Mouse (Mus musculus) gastrocnemius, adult 8-10 months (tissue): Measurements from ENCODE around the gene Zranb1. TPM values are rescaled to one million over a fixed set of nuclear protein-coding genes. Genes with fewer than 3 reads are reported as not detected.

Source experiments
- DNase-seq, 2 experiments: peaks; one replicate each; pipeline ENCODE4 v3.0.0; 2022; ENCODE audit warnings: low spot score in 2 of 2
- total RNA-seq, 4 experiments: library from RNA; stranded (reverse); gene quantifications; 2 replicates each; pipeline ENCODE4 v1.2.4; 2022

Zranb1 gene
- 10 to 100 TPM; 55.7 to 67.7 (median 59.6) TPM for total RNA-seq

DNA sequence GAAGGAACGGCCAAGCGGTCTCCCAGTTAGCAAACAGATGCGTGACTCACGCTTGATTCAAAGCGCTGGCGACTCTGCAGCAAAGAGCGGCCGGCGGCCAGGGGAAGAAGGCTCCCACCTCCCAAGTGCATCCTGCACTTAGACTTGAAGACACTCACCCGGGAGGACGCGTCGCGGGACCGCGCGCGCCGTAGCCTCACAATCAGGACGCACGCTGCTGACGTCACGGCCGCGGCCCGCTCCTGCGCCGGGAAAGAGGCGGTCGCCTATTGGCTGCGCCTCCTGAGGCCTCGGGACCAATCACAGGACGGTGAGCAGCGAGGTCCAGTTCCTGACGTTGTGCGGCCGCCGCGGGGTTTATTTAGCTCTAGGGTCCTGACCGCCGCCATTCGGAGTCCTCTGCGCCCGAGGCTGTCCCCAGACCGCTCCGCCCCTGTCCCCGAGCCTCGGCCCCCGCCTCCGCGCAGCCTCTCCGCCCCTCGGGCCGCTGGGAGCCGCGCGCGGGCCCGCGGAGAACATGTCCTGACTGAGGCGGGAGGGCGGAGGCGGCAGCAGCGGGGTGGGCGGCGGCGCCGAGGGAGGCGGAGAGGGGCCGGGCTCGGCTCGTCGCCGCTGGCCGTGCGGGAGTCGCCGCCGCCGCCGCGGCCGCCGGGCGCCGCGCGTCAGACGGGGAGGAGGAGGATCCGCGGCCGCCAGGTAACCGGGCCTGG is at the start of gene Zranb1:
Gene Zranb1 (plus strand): TSS at position 293 of the 710 bp plus-strand sequence.
- DNase-seq: peak; percentile 97 to 99

- DNase-seq: no peak
Measured at GRCm38 (mm10) chr7:132882343-132882742, 48.6 kb upstream of the Zranb1 start.

GRCm38 (mm10) chr7:132884031-132884430 is 46.9 kb upstream of the Zranb1 start:
- DNase-seq: no peak

DNA sequence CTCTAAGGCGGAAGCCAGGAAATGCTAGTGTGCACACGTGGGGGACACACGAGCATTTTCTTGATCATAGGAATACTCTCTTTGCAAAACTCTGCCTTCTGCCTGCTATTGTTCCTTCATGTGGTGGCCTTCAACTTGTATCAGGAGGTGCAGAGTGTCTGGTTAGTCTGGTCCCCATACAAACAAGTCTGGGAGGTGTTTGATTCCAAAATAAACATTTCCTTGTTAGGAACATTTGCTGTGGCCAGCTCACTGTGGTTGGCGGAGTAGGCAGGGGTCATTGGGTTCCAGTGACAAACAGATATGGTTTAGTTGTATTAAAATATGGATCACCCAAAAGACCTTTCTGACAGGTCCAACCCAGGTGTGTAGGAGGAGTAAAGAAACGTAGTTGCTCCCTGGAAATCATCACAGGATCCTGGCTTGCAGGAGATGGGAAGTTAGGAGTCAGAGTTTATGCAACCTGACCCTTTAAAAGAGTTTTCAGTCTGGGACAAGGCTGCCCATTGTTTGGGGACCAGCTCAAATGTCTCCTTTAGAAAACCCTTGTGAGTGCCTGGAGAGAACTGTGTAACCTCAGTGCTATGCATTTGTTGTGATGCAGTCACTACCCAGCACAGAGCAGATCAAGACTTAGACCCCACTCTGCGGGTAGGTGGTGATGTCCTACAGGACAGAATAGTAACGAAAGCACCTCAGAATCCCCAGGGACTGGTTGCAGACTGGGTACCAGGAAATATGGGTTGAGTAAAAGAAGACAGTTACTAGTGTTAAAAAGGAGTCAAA is 43.7 kb upstream of the Zranb1 start:
- DNase-seq: no peak

GRCm38 (mm10) chr7:132888052-132888451 is 42.9 kb upstream of the Zranb1 start:
- DNase-seq: no peak

DNA sequence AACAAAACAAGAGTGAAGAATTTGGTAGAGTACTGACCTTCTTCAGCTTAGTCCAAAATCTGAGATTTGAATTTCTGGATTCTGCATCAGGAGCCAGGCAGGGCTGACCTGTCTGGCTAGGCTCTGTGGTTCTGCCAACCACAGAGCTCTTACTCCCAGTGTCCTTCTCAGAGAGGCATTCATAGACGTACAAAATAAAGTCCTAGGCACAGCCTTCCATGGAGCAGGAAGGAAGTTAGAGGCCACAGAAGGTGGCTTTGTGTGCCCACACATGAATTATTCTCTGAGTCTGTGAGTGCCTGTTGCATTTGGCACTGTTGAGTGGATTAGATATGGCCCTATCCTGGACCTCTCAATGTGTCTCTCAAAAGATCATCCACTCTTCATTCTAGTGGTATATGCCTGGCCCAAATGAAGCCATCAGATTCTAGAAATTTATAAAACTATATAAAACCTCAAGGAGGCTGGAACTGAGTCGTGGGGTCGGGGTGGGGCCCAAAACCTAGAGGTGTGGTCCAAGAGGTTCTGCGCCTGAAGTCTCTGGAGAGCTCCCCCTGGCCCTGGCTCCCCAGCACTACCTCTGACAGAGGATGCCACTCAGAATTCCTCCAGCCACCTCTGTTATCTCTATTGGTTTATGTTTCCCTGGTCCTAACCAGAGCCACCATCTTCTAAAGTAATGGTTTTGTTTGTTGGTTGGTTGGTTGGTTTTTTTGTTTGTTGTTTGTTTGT is 42.3 kb upstream of the Zranb1 start:
- no peak for DNase-seq

GRCm38 (mm10) chr7:132889691-132890090 is 41.3 kb upstream of the Zranb1 start:
- DNase-seq: no peak

GRCm38 (mm10) chr7:132890201-132890600 is 40.7 kb upstream of the Zranb1 start:
- no peak for DNase-seq

- no peak for DNase-seq
Measured at GRCm38 (mm10) chr7:132891561-132892310, 39.2 kb upstream of the Zranb1 start.

DNA sequence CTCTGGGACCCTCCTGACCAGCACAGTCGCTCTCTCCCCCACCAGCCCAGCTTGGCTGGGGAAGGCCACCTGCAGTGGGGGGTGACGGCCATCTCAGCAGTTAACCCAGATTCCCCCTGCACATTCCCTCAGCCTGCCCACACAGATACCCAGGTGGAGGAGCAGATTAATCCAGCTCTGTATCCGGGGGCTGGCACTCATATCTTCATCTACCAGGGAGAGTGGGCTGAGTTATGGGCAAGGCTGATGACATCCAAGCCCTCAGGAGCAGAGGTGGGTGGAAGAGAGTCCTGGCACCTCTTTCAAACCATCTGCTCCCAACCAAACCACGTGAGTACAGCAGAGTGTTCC is 38.7 kb upstream of the Zranb1 start:
- no peak for DNase-seq

GRCm38 (mm10) chr7:132892806-132893205 is 38.1 kb upstream of the Zranb1 start:
- DNase-seq: no peak

GRCm38 (mm10) chr7:132893336-132893735 is 37.6 kb upstream of the Zranb1 start:
- no peak for DNase-seq

GRCm38 (mm10) chr7:132894841-132895555 is 35.9 kb upstream of the Zranb1 start:
- peak in 1 of 2 experiments; percentile 38 for DNase-seq

DNA sequence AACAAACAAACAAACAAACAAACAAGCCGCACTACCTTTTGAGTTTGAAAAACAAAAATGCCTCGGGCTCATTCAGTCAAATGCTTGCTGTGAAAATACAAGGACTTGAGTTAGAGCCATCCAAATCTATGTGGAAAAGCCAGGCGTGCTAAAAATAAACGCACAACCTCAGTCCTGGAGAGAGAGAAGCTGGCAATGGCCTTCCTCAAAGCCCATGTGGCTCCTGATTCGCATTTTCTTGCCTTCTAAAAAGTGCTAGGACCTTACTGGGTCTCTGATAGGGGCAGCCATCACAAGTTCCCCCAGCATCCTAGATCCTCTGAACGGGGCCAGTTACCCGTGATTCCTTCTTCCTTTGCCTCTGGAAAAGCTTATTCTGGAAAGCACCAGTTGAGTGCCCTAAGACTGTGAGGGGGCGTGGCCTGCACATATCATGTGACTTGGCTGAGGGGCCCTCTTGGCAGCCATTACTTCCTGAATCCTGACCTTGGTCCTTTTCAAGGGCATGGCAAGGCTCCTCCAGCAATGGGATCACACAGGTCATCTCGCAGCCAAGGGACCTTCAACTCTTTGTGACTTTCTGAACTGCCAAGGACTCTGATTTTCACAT is 34.6 kb upstream of the Zranb1 start:
- DNase-seq: no peak

- no peak for DNase-seq
Measured at GRCm38 (mm10) chr7:132897258-132897657, 33.7 kb upstream of the Zranb1 start.

DNA sequence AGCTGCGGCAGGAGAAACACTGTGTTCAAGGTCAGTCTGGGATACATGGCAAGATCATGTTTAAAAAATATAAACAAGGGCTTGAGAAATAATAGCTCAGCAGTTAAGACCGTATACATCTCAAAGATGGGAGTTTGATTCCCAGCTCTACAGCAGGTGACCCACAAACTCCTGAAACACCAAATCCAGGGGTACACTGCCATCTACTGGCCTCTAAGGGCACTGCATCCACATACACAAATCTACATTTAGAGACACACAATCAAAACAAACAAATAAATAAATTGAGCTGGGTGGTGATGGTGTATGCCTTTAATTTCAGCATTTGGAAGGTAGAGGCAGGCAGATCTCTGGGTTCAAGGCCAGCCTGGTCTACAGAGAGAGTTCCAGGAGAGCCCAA is 32.7 kb upstream of the Zranb1 start:
- DNase-seq: no peak

GRCm38 (mm10) chr7:132900826-132901531 is 30.0 kb upstream of the Zranb1 start:
- no peak for DNase-seq

- no peak for DNase-seq
Measured at GRCm38 (mm10) chr7:132903796-132904195, 27.1 kb upstream of the Zranb1 start.

DNA sequence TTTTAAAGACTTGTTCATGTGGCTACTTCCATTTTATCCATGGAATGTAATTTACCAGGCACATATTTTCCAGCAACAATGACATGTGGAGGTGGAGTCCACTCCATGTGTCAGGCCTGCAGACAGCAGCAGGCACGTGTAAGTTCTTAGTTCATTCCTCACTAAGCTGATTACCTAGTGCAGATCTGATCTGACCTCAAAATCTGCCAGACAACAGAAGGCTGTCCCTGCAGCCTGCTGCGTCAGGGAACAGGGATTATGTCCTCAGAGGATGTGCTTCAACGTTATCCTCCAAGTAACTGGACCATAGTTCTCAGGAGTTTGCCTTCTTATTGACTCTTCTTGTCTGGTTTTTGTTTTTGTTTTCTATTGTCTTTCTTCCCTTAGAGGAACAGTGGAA is 9.0 kb upstream of the Zranb1 start:
- no peak for DNase-seq

DNA sequence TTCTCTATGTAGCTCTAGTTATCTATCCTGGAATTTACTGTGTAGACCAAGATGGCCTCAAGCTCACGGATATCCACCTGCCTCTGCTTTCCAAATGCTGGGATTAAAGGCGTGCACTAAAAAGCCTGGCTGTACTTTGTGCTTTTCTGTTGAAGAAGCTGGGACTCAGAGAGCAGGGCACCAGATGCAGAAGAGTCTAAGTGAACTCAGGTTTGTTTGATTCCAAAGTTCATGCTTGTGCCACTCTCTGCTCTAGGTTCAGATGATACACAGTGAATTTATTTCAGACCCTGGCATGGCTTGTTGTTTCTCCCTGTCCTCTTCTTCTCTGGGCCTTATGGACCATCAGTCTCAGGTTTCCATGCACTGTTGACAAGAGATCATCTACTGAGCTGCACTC is 5.7 kb upstream of the Zranb1 start:
- DNase-seq: no peak
